Comparison of ENCODE assay signal across 8 mouse cellular contexts in genomic region chr2:71117797-71118708, GRCm38 (mm10). TPM values are rescaled to one million over a fixed set of nuclear protein-coding genes. Genes with fewer than 3 reads are reported as not detected.
DNase-seq lines count a peak whose midpoint lies in the region; ATAC-seq lines count a peak whose summit lies in the region.

Gene Cybrd1 (plus strand): TSS chr2:71117923.

- 0 out of 2 replicates have a peak within 1 kb of the TSS, but pooled peaks have one; percentile 1 for H3K27ac ChIP-seq in embryonic facial prominence, embryonic 15.5 days (replicated peaks)
- no peak within 1 kb of the TSS for H3K27ac ChIP-seq in heart, embryonic 14.5 days (replicated peaks in 1 of 2; ENCODE audit: control insufficient read depth in 1 of 2, insufficient read depth in 1 of 2, low read depth in 2 of 2, low read length in 2 of 2)

- H3K36me3 ChIP-seq in embryonic facial prominence, embryonic 15.5 days, result no peaks in the 10 kb centered on the region
- H3K36me3 ChIP-seq in heart, embryonic 14.5 days (ENCODE audit: control insufficient read depth, insufficient read depth, low read length), result no peaks in the 10 kb centered on the region

- peak within 1 kb of the TSS; percentile 43 for H3K9ac ChIP-seq in embryonic facial prominence, embryonic 15.5 days
- peak within 1 kb of the TSS; percentile 58 for H3K9ac ChIP-seq in heart, embryonic 14.5 days (ENCODE audit: low read length)

- H3K4me1 ChIP-seq in embryonic facial prominence, embryonic 15.5 days, result peaks cover 12% of the 10 kb centered on the region; the same call in 1 of the 2 replicates
- H3K4me1 ChIP-seq in heart, embryonic 14.5 days (ENCODE audit: control insufficient read depth in 2 of 2, insufficient read depth in 2 of 2, low read length in 2 of 2), result peaks cover 2 to 3% of the 10 kb centered on the region in 2 experiments; a peak in 2 of 4 replicates

- peak; percentile 34 for ATAC-seq in CD4-positive, CD25-positive, alpha-beta regulatory T cell, adult 4 months
- ATAC-seq in embryonic facial prominence, embryonic 15.5 days (ENCODE audit: insufficient number of reproducible peaks, low FRiP score, low TSS enrichment, low read depth), result peak; percentile 59
- no peak for ATAC-seq in heart, embryonic 14.5 days (ENCODE audit: insufficient number of reproducible peaks, insufficient read depth, low FRiP score, low read depth)
- ATAC-seq in monocyte, adult 5-6 weeks (replicated peaks; ENCODE audit: insufficient number of reproducible peaks, low FRiP score, low TSS enrichment, poor library complexity, severe bottlenecking), result no peak

- H3K27me3 ChIP-seq in embryonic facial prominence, embryonic 15.5 days, result no peaks in the 10 kb centered on the region
- H3K27me3 ChIP-seq in heart, embryonic 14.5 days (ENCODE audit: control insufficient read depth, insufficient read depth, low read length), result peaks cover 21% of the 10 kb centered on the region

- no peaks in the 10 kb centered on the region for H3K9me3 ChIP-seq in embryonic facial prominence, embryonic 15.5 days (replicated peaks)
- peaks cover 5% of the 10 kb centered on the region; the same call in 1 of the 2 replicates for H3K9me3 ChIP-seq in heart, embryonic 14.5 days (ENCODE audit: control insufficient read depth, low read length)

- 2% methylated on average over 60 of the region's 60 CpGs for WGBS in embryonic facial prominence, embryonic 15.5 days
- under 1% methylated on average over 59 of the region's 60 CpGs for WGBS in heart, embryonic 14.5 days

- H3K4me3 ChIP-seq in embryonic facial prominence, embryonic 15.5 days (replicated peaks), result peak within 1 kb of the TSS; percentile 57
- H3K4me3 ChIP-seq in heart, embryonic 14.5 days (ENCODE audit: control insufficient read depth in 1 of 2, insufficient read depth in 1 of 2, low read depth in 1 of 2, low read length in 2 of 2), result peak within 1 kb of the TSS; percentile 49 to 50

- H3K4me2 ChIP-seq in embryonic facial prominence, embryonic 15.5 days (replicated peaks), result peak within 1 kb of the TSS; percentile 82
- H3K4me2 ChIP-seq in heart, embryonic 14.5 days (ENCODE audit: low read length), result peak within 1 kb of the TSS; percentile 92

- peak; percentile 10 for DNase-seq in 3134 (ENCODE audit: extremely low read depth, insufficient read length, low spot score)
- DNase-seq in kidney, postnatal 14 days, result peak; percentile 33
- peak; percentile 56 for DNase-seq in mesoderm, embryonic 11.5 days (ENCODE audit: low read depth, low spot score)
- DNase-seq in thymus, postnatal 0 days (ENCODE audit: low spot score), result peak; percentile 37

RNA-seq across cellular contexts. Expression of gene Cybrd1, which starts in this region (rescaled TPM):
- polyA plus RNA-seq in CD4-positive, CD25-positive, alpha-beta regulatory T cell, adult 4 months (2017; shearing (Covaris generic)), result under 1 TPM; 0.25 to 0.26 TPM
- 6.1 and 6.9 TPM in 2 replicates for polyA plus RNA-seq in embryonic facial prominence, embryonic 15.5 days (2015; fragmentation: Nextera tagmentation; extraction: Ambion mirVana)
- 1.00 and 1.1 TPM in 2 replicates for polyA plus RNA-seq in heart, embryonic 14.5 days (2014; fragmentation: Nextera tagmentation; extraction: Ambion mirVana)
- 1.3 and 1.4 TPM in 2 replicates for polyA plus RNA-seq in thymus, postnatal 0 days (2015; fragmentation: Nextera tagmentation; extraction: Ambion mirVana)
- total RNA-seq in monocyte, adult 5-6 weeks (2017), result 0.19 TPM in 1 of 3 replicates, not detected in the others

Comparison
In these comparisons a context has a peak if more than half of its experiments do, and no peak if none do; other contexts are left out.
1. Peak in ATAC-seq in CD4-positive, CD25-positive, alpha-beta regulatory T cell, adult 4 months; RNA of the gene not detected or under 1 TPM.